Mouse (Mus musculus) kidney, adult 2 months (tissue): ENCODE data around the gene Gabrr2. TPM values are rescaled to one million over a fixed set of nuclear protein-coding genes. Genes with fewer than 3 reads are reported as not detected.
A peak's percentile ranks its signal among the peaks of the same experiment; 100 is the strongest.

Experiments
- DNase-seq: peaks from one replicate; pipeline ENCODE4 v3.0.0; 2021
- H3K27ac ChIP-seq: fragments of 200-500 bp; 2 replicates; pipeline ENCODE4 v1.5.1; 2012; ENCODE audit warnings: low read depth, low read length, control low read depth, inconsistent platforms; ENCODE audit not compliant: insufficient read depth
- H3K27me3 ChIP-seq: fragments of 200-500 bp; replicated peaks from 2 replicates; pipeline ENCODE4 v1.6.1; 2012; ENCODE audit warnings: mild to moderate bottlenecking, moderate library complexity, low read length, inconsistent platforms; ENCODE audit not compliant: control insufficient read depth, insufficient read depth
- H3K36me3 ChIP-seq: fragments of 200-500 bp; 2 replicates; pipeline ENCODE4 v1.6.1; 2012; ENCODE audit warnings: mild to moderate bottlenecking, moderate library complexity, low read length, inconsistent platforms; ENCODE audit not compliant: control insufficient read depth, insufficient read depth
- H3K4me1 ChIP-seq: fragments of 200-500 bp; 2 replicates; pipeline ENCODE4 v1.6.1; 2011; ENCODE audit warnings: low read length; ENCODE audit not compliant: control insufficient read depth, insufficient read depth
- H3K4me3 ChIP-seq: fragments of 200-500 bp; 2 replicates; pipeline ENCODE4 v1.5.1; 2011; ENCODE audit warnings: mild to moderate bottlenecking, low read depth, low read length, control low read depth; ENCODE audit not compliant: insufficient read depth
- CTCF ChIP-seq: fragments of 200-500 bp; conservative IDR thresholded peaks from 2 replicates; pipeline ENCODE4 v1.5.1; 2011; ENCODE audit warnings: low read depth, mild to moderate bottlenecking, control low read depth, low read length, moderate library complexity, mixed read lengths; ENCODE audit not compliant: insufficient read depth, insufficient read length
- POLR2A ChIP-seq: fragments of 200-500 bp; IDR thresholded peaks from one replicate; pipeline ENCODE4 v1.6.1; 2011; ENCODE audit warnings: low read depth, low read length, control low read depth
- WGBS: fragments of 180-500 bp; shearing (Covaris S2); methylation state at CpG from one replicate; pipeline ENCODE4 v1.1.7; 2018; 5-methylcytosine and 5-hydroxymethylcytosine counted together
- polyA plus RNA-seq: library from polyadenylated mRNA; depleted of rRNA; stranded (reverse); fragments of >200 nt; gene quantifications from 2 replicates; pipeline ENCODE4 v1.2.3, GENCODE M21; 2012

The Gabrr2 gene
- polyA plus RNA-seq, 1 experiment = 0.66 TPM

DNA sequence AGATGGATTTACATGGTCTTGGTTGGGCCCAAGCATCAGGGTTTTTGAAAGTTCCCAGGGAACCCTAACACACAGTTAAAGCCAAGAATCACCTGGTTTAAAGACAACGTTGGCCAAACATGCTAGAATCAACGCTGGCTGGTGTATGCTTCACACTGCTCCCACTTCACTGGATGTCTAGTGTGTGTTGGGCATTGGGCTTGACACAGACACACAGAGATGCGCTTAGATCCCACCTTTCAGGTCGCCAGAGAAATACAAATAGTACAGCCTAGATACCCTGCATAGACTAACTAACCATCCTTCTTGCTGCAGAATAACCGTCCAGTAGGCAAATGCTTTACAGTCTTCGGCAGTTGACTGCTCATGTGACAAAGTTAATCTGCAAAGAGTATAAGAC lies 7.5 kb downstream of the Gabrr2 start:
- no peaks in the 10 kb centered on the region for H3K27me3 ChIP-seq
- WGBS = 93% methylated on average over 6 of the region's 6 CpGs
- no peaks in the 10 kb centered on the region for H3K4me1 ChIP-seq
- TF ChIP-seq CTCF (no peak), POLR2A (no peak)
- H3K4me3 ChIP-seq = no peak overlapping the region
- DNase-seq = no peak
- no peaks in the 10 kb centered on the region for H3K36me3 ChIP-seq
- H3K27ac ChIP-seq = no peak overlapping the region

DNA sequence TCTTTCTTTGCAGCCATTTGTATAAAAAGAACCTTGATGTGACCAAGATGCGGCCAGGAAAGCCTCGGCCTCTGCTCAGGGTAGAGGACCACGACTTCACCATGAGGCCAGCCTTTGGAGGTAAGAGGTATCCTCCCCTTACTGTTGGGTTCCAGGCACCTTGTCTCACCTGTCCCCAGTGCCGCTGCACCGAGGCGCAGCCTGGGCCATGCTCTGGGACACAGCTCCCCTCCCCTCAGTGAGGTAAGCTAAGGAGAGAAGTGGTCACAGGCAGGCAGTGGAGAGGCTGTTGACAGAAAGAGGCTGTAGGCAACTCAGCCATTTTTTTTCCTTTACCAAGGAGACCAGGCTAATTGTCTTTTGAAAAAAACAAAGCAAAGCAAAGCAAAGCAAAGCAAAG lies 8.5 kb downstream of the Gabrr2 start:
- H3K27ac ChIP-seq = no peak overlapping the region
- DNase-seq = no peak
- 92% methylated on average over 6 of the region's 6 CpGs for WGBS
- H3K4me1 ChIP-seq = no peaks in the 10 kb centered on the region
- H3K36me3 ChIP-seq = no peaks in the 10 kb centered on the region
- no peaks in the 10 kb centered on the region for H3K27me3 ChIP-seq
- TF ChIP-seq CTCF (no peak), POLR2A (no peak)
- no peak overlapping the region for H3K4me3 ChIP-seq

DNA sequence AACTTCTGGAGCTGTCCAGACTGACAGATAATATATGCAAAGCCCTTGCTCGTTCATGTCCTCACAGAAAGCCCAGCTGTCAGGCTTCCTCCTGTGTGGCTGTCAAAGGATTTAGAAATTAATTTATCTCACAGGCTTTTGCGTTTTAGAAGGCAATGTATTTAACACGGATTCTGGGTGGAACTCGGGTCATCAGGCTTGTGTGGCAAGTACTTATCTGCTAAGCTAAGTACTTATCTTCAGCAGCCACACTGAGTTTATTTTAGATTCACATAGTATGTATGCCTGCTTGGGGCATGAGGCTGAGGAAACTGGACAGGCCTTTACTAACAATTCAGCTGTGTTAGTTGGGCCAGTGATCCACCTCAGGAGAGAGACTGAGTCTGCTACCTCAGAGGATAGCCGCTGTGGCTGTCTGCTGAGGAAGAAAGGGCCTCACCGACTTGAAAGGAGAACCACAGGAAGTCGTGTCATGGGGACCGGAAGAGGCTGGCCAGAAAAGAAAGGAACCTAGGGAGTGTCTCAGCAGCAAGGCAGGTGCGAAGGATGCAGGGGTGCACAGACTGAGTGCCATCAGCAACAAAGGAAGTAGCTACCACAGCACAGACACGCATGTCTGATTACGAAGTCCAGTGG lies 9.8 kb downstream of the Gabrr2 start:
- Histone ChIP-seq H3K4me1 (no peaks in the 10 kb centered on the region), H3K27me3 (no peaks in the 10 kb centered on the region), H3K36me3 (no peaks in the 10 kb centered on the region), H3K4me3 (no peak overlapping the region), H3K27ac (no peak overlapping the region)
- 60% methylated on average over 11 of the region's 11 CpGs for WGBS
- TF ChIP-seq CTCF = no peak
- no peak for TF ChIP-seq POLR2A
- no peak for DNase-seq

DNA sequence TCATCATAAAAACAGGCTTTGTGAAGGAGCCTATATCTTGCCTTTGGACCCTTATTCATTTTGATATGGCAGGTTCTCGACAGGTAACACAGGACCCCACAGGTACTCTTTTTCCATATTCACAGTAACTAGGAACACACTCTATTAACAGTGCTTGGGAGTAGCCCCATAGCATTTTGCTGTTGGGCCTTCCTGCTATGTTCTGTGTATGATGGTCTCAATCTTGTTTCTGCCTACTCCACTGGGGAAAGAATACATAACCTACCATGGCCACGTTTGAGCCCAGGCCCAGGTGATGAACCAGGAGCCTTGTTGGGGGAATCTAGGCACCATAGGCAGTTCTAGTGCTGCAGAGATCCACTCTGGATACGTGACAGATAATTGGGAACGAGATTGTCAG lies 11.6 kb downstream of the Gabrr2 start:
- Histone ChIP-seq H3K36me3 (no peaks in the 10 kb centered on the region), H3K4me1 (no peaks in the 10 kb centered on the region), H3K4me3 (no peak overlapping the region), H3K27ac (no peak overlapping the region), H3K27me3 (no peaks in the 10 kb centered on the region)
- 84% methylated on average over 4 of the region's 4 CpGs for WGBS
- TF ChIP-seq CTCF (no peak), POLR2A (no peak)
- DNase-seq = no peak

DNA sequence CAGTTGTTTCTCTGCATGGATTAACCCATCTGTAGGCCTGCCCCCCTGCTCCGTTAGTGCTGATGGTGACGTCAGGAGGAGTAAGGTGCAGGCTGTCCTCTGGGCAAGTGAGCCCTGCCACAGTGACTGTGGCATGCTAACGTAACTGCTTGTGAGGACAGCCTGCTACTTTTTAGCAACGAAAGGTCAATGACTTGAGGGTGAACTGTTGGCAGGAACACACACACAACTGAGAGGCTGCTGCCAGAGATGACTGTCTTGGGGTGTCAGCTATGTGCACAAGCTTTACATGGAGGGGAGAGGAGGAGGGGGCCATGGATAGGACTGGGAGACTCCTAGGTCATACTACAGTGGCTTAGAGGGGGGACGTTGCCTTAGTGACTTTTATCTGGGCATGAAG lies 12.1 kb downstream of the Gabrr2 start:
- no peak for DNase-seq
- TF ChIP-seq POLR2A (no peak), CTCF (no peak)
- H3K36me3 ChIP-seq = no peaks in the 10 kb centered on the region
- 64% methylated on average over 5 of the region's 5 CpGs for WGBS
- H3K27ac ChIP-seq = no peak overlapping the region
- H3K4me1 ChIP-seq = no peaks in the 10 kb centered on the region
- no peak overlapping the region for H3K4me3 ChIP-seq
- no peaks in the 10 kb centered on the region for H3K27me3 ChIP-seq

DNA sequence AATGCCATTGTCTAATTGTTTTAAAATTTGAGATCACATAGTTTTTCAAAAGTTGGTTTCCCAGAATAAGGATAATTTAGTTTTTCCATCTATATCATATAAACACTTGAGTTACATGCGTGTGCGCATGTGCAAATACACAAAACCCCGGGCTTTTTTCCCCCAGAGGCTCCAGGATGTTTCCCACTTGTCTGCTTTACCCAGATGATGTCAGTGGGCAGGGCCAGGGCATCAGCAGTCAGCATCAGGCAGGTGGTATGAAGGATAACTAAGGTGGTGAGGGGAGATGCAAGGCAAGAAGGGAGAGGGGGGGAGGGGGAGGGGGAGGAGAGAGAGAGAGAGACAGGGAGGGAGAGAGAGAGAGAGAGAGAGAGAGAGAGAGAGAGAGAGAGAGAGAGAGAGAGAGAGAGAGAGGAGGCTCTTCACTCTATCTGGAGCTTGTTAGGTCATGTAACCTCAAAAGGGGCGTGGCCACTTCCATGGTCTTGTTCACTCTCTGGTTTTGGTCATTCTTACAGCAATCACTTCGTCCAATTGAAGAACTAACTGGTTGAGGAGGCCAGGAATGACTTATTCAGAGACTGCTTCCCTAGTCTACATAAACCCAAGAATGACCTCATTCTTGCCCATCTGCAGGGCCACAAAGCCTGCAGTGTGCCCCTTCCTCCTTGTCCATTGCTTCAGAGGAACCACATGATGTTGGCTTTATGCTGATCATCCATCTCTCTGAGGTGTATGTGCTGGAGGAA lies 13.2 kb downstream of the Gabrr2 start:
- Histone ChIP-seq H3K36me3 (no peaks in the 10 kb centered on the region), H3K27me3 (no peaks in the 10 kb centered on the region), H3K4me1 (no peaks in the 10 kb centered on the region), H3K4me3 (no peak overlapping the region), H3K27ac (no peak overlapping the region)
- WGBS = 92% methylated on average over 5 of the region's 5 CpGs
- DNase-seq = peak; percentile 18
- no peak for TF ChIP-seq POLR2A
- no peak for TF ChIP-seq CTCF

DNA sequence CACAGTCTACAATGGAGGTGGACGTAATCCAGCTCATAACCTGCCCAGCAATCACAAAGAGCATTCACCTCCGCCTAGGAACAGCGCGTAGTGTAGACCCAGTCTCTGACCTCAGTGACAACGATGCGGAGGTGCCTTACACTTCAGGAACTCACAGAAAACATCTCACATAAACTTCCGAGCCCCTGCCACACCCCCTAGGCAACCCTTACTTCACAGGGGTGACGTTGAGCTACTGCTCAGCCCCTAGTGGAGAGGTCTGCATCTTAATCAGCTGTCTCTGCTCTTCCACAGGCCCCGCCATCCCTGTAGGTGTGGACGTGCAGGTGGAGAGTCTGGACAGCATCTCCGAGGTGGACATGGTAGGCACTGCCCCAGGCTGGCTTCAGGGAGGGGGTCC lies 14.4 kb downstream of the Gabrr2 start:
- Histone ChIP-seq H3K27ac (no peak overlapping the region), H3K4me3 (no peak overlapping the region), H3K36me3 (no peaks in the 10 kb centered on the region), H3K4me1 (no peaks in the 10 kb centered on the region), H3K27me3 (no peaks in the 10 kb centered on the region)
- DNase-seq = no peak
- TF ChIP-seq POLR2A (no peak), CTCF (no peak)
- WGBS = 76% methylated on average over 11 of the region's 11 CpGs

DNA sequence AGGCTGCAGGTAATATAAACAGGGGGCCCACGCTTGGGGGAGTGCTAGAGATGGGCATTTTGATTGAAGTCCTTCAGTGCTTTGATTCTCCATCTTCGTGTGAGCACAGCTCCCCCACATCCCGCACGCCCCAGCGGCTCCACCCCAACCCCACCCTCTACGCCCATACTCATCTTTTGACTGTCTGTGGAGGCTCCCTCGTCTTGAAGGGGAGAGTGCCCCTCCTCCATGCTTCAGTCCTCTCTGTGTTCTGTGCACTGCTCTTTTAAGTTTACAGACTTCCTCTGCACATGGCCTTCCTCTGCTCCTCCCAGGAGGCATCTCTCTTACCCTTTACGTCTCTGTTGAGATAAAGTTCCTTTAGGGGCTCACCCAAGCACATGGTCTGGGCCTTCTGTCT lies 14.9 kb downstream of the Gabrr2 start:
- TF ChIP-seq CTCF (no peak), POLR2A (no peak)
- Histone ChIP-seq H3K4me1 (no peaks in the 10 kb centered on the region), H3K27ac (no peak overlapping the region), H3K27me3 (no peaks in the 10 kb centered on the region), H3K4me3 (no peak overlapping the region), H3K36me3 (no peaks in the 10 kb centered on the region)
- 42% methylated on average over 8 of the region's 8 CpGs for WGBS
- DNase-seq = no peak
